Mouse (Mus musculus): ENCODE results near the gene Nkain2.

DNA sequence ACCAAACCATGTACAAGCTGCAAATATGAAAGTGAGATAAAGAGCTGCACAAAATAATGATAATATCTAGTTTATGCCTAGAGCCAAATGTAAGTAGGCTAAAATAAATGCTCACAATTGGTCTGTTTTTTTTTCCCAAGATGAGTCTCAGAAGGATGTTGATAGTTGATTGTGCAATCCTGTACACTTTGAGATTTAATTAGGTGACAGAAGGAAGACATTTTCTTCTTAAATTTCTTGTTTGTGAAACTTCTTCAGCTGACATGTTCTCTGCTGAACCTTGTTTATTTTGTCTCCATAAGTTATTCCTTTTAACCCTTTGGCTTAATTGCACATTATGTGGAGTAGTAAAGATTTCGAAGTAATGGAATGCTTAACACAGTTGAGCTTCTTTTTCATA, 379.4 kb downstream of the Nkain2 start:
- TF ChIP-seq POLR2A (IDR thresholded peaks at IDR 0.05; ENCODE audit: borderline replicate concordance, control insufficient read depth, low read depth, low read length) (no peak), CTCF (IDR thresholded peaks at IDR 0.05; ENCODE audit: control insufficient read depth, insufficient read depth, low read length) (no peak)

Data from bone marrow, adult 2 months (tissue).